Mouse (Mus musculus): Measurements from ENCODE around the gene Apod.
A peak's percentile ranks its signal among the peaks of the same experiment; 100 is the strongest.

The Apod gene

DNA sequence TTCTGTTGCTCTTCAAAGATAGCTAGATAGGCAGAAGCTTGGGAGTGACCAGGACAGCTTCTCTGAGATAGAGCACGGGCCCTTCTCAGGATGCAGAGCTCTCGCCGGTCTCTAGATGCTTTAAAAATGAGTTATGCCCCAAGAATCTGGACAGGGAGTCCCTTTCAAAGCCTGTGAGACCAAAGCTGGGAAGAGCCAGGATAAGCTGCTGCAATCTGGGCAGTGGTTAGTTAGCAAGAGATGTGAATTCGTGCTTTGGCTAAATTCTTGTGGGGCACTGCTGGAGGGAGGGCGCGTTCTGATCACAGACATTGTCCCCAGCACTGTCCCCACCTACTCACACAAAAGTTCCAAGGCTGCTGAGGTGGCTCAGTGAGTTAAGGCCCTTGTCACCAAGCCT lies 36.0 kb downstream of the Apod start:
- DNase-seq: no peak

DNA sequence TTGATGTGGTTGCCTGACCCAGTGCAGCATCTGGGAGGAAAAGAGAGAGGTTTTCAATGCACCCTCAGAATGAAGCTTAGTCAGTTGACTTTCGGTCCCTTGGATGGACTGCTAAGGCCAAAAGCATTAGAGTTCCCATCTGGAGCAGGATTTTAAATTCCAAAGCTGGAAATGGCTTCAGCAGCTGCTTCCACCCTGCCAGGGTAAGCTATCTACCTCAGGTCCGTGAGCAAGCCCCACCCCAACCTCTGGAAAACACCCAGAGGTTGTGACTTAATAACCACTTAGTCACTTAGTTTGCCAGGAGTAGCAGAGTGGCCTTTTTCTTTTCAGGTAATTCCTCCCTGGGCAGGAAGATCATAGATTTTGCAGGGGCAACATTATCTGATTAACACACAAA lies 36.5 kb downstream of the Apod start:
- no peak for DNase-seq

DNA sequence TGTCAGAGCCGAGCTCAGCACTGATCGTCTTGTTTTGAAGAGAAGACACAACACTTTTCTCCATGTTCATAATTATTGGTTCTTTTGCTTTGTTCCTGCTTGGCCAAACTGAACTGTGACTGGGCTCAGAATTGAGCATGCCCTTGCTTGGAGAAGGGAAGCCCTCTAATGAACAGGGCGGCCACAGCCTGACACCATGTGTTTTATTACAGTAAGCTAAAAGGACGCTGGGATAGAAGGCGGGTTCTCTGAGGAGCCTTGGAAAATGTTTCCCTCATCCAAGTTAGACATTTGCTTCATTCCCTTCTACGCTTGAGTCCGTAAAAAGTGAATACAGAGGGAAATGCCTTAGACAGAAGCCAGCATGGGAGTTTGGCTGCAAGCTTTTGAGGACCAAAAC lies 37.6 kb downstream of the Apod start:
- no peak for DNase-seq

DNA sequence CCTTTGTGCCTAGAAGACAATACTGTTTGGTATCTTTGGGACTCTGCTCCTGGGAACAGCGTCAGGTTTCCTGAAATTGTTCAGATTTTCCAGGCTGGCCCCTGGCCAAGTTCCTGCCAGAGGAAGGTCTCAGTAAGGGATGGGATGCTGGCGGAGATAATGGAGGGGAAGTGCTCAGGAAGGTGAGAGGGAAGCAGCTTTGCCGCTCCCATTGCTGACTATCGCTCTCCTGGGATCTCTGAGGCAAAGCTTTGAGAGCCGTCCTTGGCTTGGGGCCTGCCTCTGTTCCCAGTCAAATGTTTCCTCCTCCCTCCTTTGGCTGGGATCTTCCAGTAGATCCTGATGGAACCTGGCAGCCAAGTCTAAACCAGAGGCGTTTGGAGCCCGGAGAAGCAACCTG lies 38.1 kb downstream of the Apod start:
- DNase-seq: peak; percentile 63 to 71

DNA sequence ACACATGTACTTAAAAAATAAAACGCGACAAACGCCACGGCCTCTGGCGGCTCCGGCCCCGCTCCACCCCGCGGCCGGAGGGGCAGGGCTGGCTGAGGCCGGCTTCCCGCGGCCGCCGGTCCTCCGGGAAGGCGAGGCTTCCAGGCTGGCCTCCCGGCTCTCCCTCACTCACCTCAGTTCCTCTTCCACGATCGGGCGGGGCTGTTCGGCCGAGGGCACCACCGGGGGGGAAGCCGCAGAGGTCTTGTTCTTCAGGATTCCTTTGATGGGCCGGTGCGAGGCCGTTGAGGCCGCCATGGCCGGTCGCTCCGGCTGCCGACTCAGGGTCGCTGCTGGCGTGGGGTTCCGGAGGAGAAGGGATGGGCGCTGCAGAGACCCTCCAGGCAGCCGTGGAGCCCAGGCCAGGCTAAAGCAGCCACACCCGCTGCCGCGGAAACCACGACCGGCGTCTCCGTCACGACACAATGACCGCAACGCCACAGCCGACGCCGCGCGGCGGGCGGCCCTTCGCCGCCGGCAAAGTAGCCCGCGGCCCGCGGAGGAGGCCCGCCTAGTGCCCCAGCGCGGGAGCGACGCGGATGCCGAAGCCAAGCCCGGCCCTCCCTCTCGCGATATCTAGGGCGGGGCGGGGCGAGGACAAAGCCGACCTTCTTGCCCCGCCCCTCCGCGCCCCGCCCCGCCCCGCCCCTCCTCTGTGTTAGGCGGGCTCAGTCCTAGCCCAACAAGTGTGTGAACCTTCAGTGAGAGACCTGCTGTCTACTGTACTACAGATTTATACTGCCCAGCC lies 39.7 kb downstream of the Apod start, which contains the start of gene Ppp1r2:
Gene Ppp1r2, minus strand, starts transcription at position 604 of the 787 bp plus-strand sequence.
- DNase-seq: peak; percentile 89 to 93

DNA sequence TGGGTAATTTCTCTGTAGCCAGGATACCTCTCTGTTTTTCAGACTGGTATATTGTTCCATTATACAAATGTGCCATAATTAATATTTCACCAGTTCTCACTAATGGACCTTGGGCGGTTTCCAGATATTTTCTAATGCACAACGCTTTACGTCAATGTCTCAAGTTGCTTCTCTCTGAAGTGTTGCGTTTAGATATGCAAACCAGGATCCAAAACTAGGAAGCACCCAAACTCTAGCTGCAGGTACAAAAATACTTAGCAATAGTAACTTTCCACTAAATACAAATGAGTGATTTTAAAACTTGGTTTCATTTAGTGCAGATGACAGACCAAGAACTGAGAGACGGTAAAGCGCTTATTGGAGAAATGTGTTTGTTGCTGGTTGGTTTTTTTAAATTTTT lies 40.5 kb downstream of the Apod start:
- DNase-seq: no peak

DNA sequence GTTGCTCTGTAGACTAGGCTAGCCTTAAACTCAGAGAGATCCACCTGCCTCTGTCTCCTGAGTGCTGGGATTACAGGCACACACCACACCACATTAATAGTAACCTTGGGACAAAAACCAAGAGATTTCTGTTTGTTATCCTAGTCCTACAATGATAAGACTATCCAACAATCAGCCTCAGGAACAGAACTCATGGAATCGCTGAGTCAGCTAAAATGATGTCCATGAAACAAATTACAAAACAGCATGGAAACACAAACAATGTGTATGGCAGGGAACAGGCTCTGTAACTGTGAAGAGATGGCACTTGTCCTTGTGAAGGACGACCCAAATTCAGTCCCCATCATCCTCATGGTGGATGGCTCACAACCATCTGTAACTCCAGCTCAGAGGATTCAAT lies 47.9 kb downstream of the Apod start:
- no peak for DNase-seq

DNA sequence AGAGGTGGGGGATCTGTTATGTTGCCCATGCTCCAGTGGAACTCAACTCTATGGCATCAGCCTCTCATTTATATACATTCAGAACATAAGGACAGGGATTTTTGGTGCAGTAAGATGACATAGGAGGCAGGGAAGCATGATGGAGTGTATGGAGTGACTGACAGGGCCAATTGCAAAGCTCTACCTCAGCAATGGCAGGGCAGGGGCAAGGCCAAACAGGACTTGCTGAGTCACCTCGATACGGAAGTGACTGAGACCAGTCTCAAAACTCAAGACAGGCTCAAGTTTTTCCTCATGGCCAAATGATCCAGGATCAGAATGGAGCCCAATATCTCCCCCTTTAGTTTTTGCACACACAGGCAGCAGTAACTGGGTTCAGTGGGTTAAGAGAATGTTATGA lies 58.5 kb downstream of the Apod start:
- no peak for DNase-seq

DNA sequence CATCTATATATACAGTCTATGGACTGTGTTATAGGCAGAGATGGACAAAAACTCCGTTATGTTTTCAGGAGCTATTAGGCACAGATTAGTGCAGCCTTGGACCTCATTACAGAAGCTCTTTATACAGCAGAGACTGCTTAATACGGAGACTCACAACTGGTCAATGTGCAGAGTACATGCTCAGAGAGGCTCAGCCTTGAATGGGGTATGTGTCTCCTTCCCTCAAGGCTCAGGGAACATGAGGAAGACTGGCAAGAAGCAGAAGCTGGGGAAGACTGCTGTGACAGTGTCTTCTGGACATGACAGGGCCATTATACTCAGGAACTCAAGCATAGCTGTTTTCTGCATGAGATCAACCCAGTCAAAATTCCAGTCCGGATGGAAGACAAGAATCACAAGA lies 58.9 kb downstream of the Apod start:
- DNase-seq: no peak

DNA sequence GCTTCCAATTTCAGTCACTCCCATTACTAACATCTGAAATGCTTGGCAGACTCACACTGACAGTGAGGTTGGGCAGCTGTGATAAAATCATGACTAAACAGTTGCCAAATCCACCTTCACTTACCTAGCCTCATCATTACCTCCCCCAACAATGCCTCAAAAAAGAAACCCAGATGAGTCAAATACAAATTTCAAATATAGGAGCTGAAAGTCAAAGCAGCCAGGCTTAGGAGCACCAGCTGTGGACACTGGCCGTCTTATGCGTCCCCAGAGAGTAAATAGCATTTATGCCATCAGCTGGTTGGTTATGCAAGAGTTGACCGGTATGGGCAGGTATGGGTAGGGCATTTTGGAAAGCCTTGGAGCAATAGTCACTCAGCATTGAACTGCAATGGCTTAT lies 65.2 kb downstream of the Apod start:
- no peak for DNase-seq

DNA sequence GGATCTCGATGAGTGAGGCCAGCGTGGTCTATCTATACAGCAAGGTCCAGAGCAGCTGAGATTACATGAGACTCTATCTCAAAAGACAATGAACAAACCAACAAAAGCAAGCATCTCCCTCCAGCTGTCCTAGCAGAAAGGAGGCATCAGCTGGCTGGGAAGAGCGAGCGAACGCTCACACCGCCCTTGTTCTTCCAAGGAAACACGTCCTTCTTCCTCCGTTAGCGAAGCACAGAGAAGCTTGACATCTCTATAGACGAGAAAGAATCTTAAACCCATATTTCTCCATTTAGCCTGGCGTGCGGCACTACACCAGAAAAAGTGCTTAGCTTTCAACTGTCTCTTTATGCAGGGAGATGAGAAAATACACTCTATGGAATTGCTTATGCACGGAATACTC lies 65.9 kb downstream of the Apod start:
- no peak for DNase-seq

DNA sequence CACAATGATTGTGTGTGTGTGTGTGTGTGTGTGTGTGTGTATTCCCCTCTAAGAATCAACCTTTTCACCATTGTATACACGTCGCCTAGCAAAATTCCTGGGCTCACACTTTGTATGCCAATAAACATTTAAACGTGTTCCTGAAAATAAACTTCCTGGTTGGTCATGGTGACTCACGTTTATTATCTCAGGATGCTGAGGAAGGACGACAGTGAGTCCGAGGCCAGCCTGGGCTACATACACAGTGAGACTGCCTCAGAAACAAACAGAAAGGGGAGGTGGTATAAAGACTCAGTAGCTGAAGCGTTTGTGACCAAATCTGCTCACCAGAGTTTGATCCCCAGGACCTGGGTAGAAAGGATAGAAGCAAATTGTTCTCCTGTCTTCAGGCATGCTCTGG lies 67.2 kb downstream of the Apod start:
- no peak for DNase-seq
